Mouse (Mus musculus) cortical plate, adult 2 months (tissue): ENCODE results near the gene Gtf2ird2.

Experiments
- CTCF ChIP-seq: fragments of 200-500 bp; IDR thresholded peaks from 2 replicates; pipeline ENCODE4 v1.5.1; 2011; ENCODE audit warnings: mild to moderate bottlenecking, control low read depth, low read length; ENCODE audit not compliant: insufficient read depth; ENCODE audit errors: extremely low read depth
- POLR2A ChIP-seq: fragments of 200-500 bp; IDR thresholded peaks from 2 replicates; pipeline ENCODE4 v1.6.1; 2011; ENCODE audit warnings: mild to moderate bottlenecking, low read length, control low read depth; ENCODE audit not compliant: insufficient read depth; ENCODE audit errors: extremely low read depth

- TF ChIP-seq CTCF = no peak
- no peak for TF ChIP-seq POLR2A
Measured at GRCm38 (mm10) chr5:134251083-134251482, 67.3 kb downstream of the Gtf2ird2 start.
